ENCODE assay signal across 8 mouse cellular contexts in genomic region chr7:49132851-49133351, GRCm38 (mm10).
A peak's percentile ranks its signal among the peaks of the same experiment; 100 is the strongest.
DNase-seq lines count a peak whose midpoint lies in the region; ATAC-seq and TF ChIP-seq lines count a peak whose summit lies in the region.

No protein-coding gene starts in this region.

- 46% methylated on average over 10 of the region's 10 CpGs for WGBS in hindbrain, embryonic 10.5 days
- 17% methylated on average over 10 of the region's 10 CpGs for WGBS in lung, postnatal 0 days

- DNase-seq in NIH3T3 (ENCODE audit: low read depth) = peak; percentile 88
- DNase-seq in cerebellum, adult 9-10 months = peak; percentile 89
- peak; percentile 70 for DNase-seq in hindbrain, embryonic 10.5 days (ENCODE audit: low spot score)
- peak; percentile 81 to 90 for DNase-seq in layer of hippocampus, adult 8-10 months (ENCODE audit: low spot score in 2 of 2)
- DNase-seq in lung, postnatal 0 days (ENCODE audit: low spot score) = peak; percentile 80
- DNase-seq in retina, adult 2 months (ENCODE audit: low read depth, low spot score) = peak; percentile 40
- DNase-seq in thymus, postnatal 36 days = peak; percentile 30 to 52

- H3K27me3 ChIP-seq in hindbrain, embryonic 10.5 days (ENCODE audit: insufficient read depth, poor library complexity, severe bottlenecking) = 0 out of 2 replicates have a peak, but pooled peaks cover 2% of the 10 kb centered on the region
- 0 out of 2 replicates have a peak, but pooled peaks cover 3% of the 10 kb centered on the region for H3K27me3 ChIP-seq in lung, postnatal 0 days (replicated peaks; ENCODE audit: insufficient read depth, low read length)

- no peaks in the 10 kb centered on the region for H3K36me3 ChIP-seq in hindbrain, embryonic 10.5 days
- H3K36me3 ChIP-seq in lung, postnatal 0 days (ENCODE audit: insufficient read depth, low read length) = no peaks in the 10 kb centered on the region

- peak overlapping the region; percentile 30; the same call in 1 of the 2 replicates for H3K4me2 ChIP-seq in lung, postnatal 0 days (replicated peaks; ENCODE audit: low read depth, low read length)

- no peak for TF ChIP-seq EP300 in lung, postnatal 0 days (IDR thresholded peaks at IDR 0.05)

- peaks cover 6% of the 10 kb centered on the region; the same call in 1 of the 2 replicates for H3K9me3 ChIP-seq in hindbrain, embryonic 10.5 days
- H3K9me3 ChIP-seq in lung, postnatal 0 days (ENCODE audit: low read length) = no peaks in the 10 kb centered on the region

- H3K4me1 ChIP-seq in hindbrain, embryonic 10.5 days (replicated peaks) = 0 out of 2 replicates have a peak, but pooled peaks cover 5% of the 10 kb centered on the region
- no peaks in the 10 kb centered on the region for H3K4me1 ChIP-seq in lung, postnatal 0 days (ENCODE audit: insufficient read depth, low read depth, low read length)

- no peak overlapping the region for H3K9ac ChIP-seq in lung, postnatal 0 days (replicated peaks; ENCODE audit: low read depth)

- TF ChIP-seq CTCF in lung, postnatal 0 days (IDR thresholded peaks at IDR 0.05) = peak; percentile 99

- ATAC-seq in frontal cortex, adult (ENCODE audit: low TSS enrichment) = peak; percentile 94
- peak; percentile 83 for ATAC-seq in lung, postnatal 0 days

- H3K27ac ChIP-seq in hindbrain, embryonic 10.5 days = no peak overlapping the region
- H3K27ac ChIP-seq in lung, postnatal 0 days (ENCODE audit: low read length) = peak overlapping the region; percentile 40; the same call in 1 of the 2 replicates

- no peak overlapping the region for H3K4me3 ChIP-seq in hindbrain, embryonic 10.5 days
- no peak overlapping the region for H3K4me3 ChIP-seq in lung, postnatal 0 days (ENCODE audit: low read depth, low read length)
